Mouse (Mus musculus): Measurements from ENCODE around the gene Prl3d2.
"Not testable (repeated sequence)": the region's sequence is repeated elsewhere in the genome, so short reads cannot be mapped to it uniquely, and the experiment has no call there.

Gene Prl3d2

DNA sequence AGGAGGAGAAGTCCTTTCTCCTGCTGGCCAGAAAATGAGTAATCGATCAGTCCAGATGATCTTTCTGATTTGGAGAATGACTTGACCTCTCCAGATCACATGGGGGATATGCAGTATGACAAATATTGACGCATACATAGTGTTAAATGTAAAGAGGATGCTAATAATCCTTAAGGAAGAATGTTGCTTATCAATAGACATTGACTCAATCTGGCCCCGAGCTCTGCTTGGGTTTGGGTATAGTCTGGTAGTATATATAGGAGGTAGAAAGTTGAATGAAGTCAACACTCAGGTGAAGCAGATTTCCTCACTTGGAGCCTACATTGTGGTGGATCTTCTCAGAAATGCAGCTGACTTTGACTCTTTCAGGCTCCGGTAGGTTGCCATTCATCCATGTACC lies at the start of gene Prl3d2:
Prl3d2 (plus strand) TSS at position 301 of the 400 bp plus-strand sequence.
- DNase-seq, result not testable (repeated sequence)

DNA sequence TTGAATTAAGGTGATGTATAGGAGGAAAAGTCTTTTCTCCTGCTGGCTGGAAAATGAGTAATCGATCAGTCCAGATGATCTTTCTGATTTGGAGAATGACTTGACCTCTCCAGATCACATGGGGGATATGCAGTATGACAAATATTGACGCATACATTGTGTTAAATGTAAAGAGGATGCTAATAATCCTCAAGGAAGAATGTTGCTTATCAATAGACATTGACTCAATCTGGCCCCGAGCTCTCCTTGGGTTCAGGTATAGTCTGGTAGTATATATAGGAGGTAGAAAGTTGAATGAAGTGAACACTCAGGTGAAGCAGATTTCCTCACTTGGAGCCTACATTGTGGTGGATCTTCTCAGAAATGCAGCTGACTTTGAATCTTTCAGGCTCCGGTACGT lies 27.6 kb upstream of the Prl3d2 start, which contains the start of gene Prl3d1:
Prl3d1 (plus strand) TSS at position 301 of the 400 bp plus-strand sequence.
- DNase-seq, result not testable (repeated sequence)

- DNase-seq, result no peak
Measured at GRCm38 (mm10) chr13:27148264-27148663, 26.8 kb downstream of the Prl3d2 start.

DNA sequence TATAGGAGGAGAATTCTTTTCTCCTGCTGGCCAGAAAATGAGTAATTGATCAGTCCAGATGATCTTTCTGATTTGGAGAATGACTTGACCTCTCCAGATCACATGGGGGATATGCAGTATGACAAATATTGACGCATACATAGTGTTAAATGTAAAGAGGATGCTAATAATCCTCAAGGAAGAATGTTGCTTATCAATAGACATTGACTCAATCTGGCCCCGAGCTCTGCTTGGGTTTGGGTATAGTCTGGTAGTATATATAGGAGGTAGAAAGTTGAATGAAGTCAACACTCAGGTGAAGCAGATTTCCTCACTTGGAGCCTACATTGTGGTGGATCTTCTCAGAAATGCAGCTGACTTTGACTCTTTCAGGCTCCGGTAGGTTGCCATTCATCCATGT lies 35.0 kb downstream of the Prl3d2 start, which contains the start of gene Prl3d3:
Prl3d3 (plus strand) TSS at position 301 of the 400 bp plus-strand sequence.
- DNase-seq, result not testable (repeated sequence)
